Mouse (Mus musculus) lung, adult 2 months (tissue): Measurements from ENCODE around the gene Rell1. TPM values are rescaled to one million over a fixed set of nuclear protein-coding genes. Genes with fewer than 3 reads are reported as not detected.

ENCODE experiments used
- DNase-seq: peaks from one replicate; pipeline ENCODE4 v3.0.0; 2022
- H3K4me1 ChIP-seq: fragments of 200-500 bp; 2 replicates; pipeline ENCODE4 v1.6.1; 2011; ENCODE audit warnings: low read length; ENCODE audit not compliant: control insufficient read depth, insufficient read depth
- H3K4me3 ChIP-seq: fragments of 200-500 bp; replicated peaks from 2 replicates; pipeline ENCODE3; 2011; ENCODE audit warnings: low read depth, mild to moderate bottlenecking, control low read depth, low read length; ENCODE audit errors: extremely low read depth
- CTCF ChIP-seq: fragments of 200-500 bp; IDR thresholded peaks from 2 replicates; pipeline ENCODE4 v1.5.1; 2011; ENCODE audit warnings: mild to moderate bottlenecking, low read length, control low read depth; ENCODE audit not compliant: insufficient read depth
- POLR2A ChIP-seq: fragments of 200-500 bp; IDR thresholded peaks from 2 replicates; pipeline ENCODE4 v1.6.1; 2011; ENCODE audit warnings: low read depth, mild to moderate bottlenecking, control low read depth, low read length, borderline replicate concordance; ENCODE audit errors: extremely low read depth
- WGBS: fragments of 180-500 bp; shearing (Covaris S2); methylation state at CpG from one replicate; pipeline ENCODE4 v1.1.7; 2018; 5-methylcytosine and 5-hydroxymethylcytosine counted together
- polyA plus RNA-seq: library from polyadenylated mRNA; depleted of rRNA; stranded (reverse); fragments of >200 nt; gene quantifications from 2 replicates; pipeline ENCODE4 v1.2.3, GENCODE M21; 2012; rRNA removed

Rell1 gene
- polyA plus RNA-seq = 13.5 and 15.0 TPM in 2 replicates

DNA sequence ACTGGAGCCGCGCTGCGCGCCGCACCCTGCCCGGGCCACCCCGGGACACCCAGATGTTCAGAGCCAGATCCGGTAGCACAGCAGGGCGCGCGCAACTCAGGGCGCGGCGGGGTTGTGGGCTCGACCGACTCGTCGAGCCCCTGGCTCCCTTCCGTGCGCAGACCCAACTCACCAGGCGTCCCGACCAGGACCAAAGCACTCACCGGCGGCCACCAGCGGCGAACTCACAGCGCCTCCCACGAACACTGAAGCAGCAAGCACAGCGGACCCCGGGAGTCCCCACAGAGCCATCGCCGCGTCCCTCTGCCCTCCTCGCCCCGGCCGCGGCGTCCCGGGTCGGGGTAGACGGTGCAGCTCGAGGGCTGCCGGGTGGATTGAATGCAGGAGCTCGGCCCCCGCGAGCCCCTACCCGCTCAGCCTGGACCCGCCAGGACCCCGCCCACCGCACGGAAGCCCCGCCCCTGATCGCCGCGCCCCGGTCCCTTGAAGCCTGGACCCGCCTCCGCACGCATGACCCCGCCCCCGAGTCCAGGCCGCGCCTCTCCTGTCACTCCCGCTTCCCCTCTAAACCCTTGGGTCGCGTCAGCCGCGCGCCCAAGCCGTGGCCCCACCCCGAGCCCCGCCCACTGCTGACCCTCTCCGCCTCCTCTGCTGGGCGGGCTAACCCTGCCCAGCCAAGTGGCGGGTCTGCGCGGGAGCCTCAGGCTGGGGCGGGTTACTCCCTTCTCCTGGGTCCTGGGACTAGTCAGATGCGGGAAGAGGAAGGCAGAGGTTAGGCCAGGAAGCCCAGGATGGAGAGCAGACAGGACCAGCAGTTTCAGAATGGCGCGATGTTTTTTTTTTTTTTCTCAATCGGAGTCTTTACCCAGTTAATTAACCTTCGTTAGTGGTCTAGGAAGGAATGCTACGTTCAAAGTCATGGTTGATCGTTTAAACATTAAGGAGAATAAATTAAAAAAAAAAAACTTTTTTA, at the start of gene Rell1:
Gene Rell1, minus strand, starts transcription at position 455 of the 973 bp plus-strand sequence.
- peak; percentile 99 for DNase-seq
- peak within 1 kb of the TSS; percentile 89 for H3K4me3 ChIP-seq
- H3K4me1 ChIP-seq = peaks cover 4% of the 10 kb centered on the region; the same call in 1 of the 2 replicates
- under 1% methylated on average over 85 of the region's 85 CpGs for WGBS
- TF ChIP-seq POLR2A = peak; percentile 67; the same call in 1 of the 2 replicates
- no peak for TF ChIP-seq CTCF

DNA sequence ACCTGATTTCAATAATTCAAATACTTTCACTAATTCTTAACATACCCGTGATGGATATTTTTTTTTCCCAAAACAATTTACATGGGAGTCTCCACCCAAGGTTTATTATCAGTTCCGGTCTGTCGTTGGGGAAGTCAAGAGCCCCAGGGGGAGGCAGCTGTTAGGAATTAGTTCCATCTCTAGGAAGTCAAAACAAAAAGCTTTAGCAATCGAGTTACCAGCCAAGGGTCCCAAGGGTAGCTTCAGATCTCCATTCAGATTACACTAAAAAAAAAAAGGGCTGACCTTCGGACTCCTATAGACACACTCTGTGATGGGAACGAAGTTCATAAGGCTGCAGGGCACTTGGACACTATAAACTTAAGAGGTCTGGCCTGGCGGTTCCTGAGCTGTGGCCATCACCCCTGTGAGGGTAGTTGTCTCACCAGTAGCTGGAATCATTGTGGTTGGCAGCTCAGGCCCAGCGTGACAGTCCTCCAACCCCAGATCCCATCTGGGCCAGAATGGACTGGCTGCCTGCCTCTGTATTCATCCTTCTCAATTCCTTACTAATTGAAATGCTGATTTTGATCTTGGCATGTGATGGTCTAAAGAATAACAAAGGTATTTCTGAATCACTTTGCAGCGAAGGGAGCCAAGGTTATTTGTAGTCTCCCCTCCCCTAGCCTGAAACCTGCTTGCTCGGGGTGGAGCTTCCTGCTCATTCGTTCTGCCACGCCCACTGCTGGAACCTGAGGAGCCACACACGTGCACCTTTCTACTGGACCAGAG, 44.1 kb upstream of the Rell1 start:
- WGBS = 78% methylated on average over 13 of the region's 13 CpGs
- Histone ChIP-seq H3K4me1 (no peaks in the 10 kb centered on the region), H3K4me3 (no peak overlapping the region)
- DNase-seq = no peak
- no peak for TF ChIP-seq POLR2A
- no peak for TF ChIP-seq CTCF

GRCm38 (mm10) chr5:64006548-64006947, 37.9 kb upstream of the Rell1 start:
- 55% methylated on average over 4 of the region's 4 CpGs for WGBS
- Histone ChIP-seq H3K4me1 (no peaks in the 10 kb centered on the region), H3K4me3 (no peak overlapping the region)
- no peak for TF ChIP-seq CTCF
- no peak for TF ChIP-seq POLR2A
- no peak for DNase-seq

GRCm38 (mm10) chr5:64003302-64003701, 34.6 kb upstream of the Rell1 start:
- Histone ChIP-seq H3K4me1 (no peaks in the 10 kb centered on the region), H3K4me3 (no peak overlapping the region)
- DNase-seq = no peak
- TF ChIP-seq POLR2A (no peak), CTCF (no peak)
- 72% methylated on average over 8 of the region's 8 CpGs for whole genome bisulfite sequencing

- 63% methylated on average over 3 of the region's 3 CpGs for WGBS
- H3K4me3 ChIP-seq = no peak overlapping the region
- no peak for DNase-seq
- TF ChIP-seq CTCF = no peak
- TF ChIP-seq POLR2A = no peak
- H3K4me1 ChIP-seq = no peaks in the 10 kb centered on the region
These were observed 25.2 kb upstream of the Rell1 start for GRCm38 (mm10) chr5:63993865-63994264.

GRCm38 (mm10) chr5:63990675-63991074, 22.0 kb upstream of the Rell1 start:
- 82% methylated on average over 3 of the region's 3 CpGs for WGBS
- Histone ChIP-seq H3K4me1 (no peaks in the 10 kb centered on the region), H3K4me3 (no peak overlapping the region)
- TF ChIP-seq CTCF (no peak), POLR2A (no peak)
- no peak for DNase-seq

DNA sequence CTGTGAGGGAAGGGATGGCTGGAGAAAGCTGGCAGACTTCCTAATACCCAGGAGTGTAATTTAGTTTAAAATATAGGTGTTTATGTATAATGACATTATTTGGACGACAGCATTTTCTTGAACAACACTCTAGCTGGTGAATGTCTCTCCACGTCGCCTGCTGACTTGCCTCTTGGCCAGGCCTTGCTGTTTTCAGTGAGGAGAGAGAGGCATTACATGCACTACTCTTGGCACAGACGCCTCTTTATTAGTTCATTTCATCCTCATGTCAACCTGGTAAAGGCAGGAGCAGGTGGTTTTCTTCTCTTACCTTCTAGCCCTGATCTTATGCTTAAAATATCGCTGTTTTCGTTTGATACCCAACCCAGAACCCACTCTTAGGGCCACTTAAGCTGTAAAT, 17.6 kb upstream of the Rell1 start:
- TF ChIP-seq POLR2A = no peak
- no peak for TF ChIP-seq CTCF
- peaks cover 4% of the 10 kb centered on the region for H3K4me1 ChIP-seq
- no peak overlapping the region for H3K4me3 ChIP-seq
- WGBS = 83% methylated on average over 6 of the region's 6 CpGs
- no peak for DNase-seq

- TF ChIP-seq POLR2A (no peak), CTCF (no peak)
- WGBS = 20% methylated on average over 11 of the region's 11 CpGs
- no peak overlapping the region for H3K4me3 ChIP-seq
- H3K4me1 ChIP-seq = peaks cover 4% of the 10 kb centered on the region
- no peak for DNase-seq
These were observed 13.6 kb upstream of the Rell1 start for GRCm38 (mm10) chr5:63982296-63982695.

DNA sequence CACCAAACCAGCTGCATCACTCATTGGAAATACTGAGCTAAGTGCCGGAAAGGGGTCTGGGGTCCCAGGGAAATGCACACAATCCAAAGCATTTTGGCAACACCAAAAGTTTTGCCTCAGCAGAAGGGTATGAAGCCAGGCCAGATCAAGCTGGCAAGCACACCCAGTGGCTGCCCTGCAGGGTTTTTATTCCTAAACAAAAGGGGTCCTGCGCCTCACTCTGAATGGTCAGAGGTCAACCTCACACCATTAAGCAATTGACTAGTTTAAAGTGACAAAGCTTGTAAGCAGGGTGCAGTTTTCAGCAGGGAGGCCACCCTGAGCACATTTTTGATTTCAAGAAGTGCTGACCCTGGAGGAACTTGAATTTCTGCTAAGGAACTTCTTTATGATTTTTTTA, 2.3 kb upstream of the Rell1 start:
- 88% methylated on average over 2 of the region's 2 CpGs for WGBS
- no peak for TF ChIP-seq POLR2A

More for the DNA sequence above, 2.3 kb upstream of the Rell1 start:
- H3K4me3 ChIP-seq = no peak overlapping the region
- no peak for DNase-seq
- H3K4me1 ChIP-seq = peaks cover 4% of the 10 kb centered on the region; the same call in 1 of the 2 replicates
